Mouse (Mus musculus): ENCODE data around the gene Tesc.

GRCm38 (mm10) chr5:118086956-118087355, 59.4 kb downstream of the Tesc start:
- no peak for TF ChIP-seq CTCF (IDR thresholded peaks at IDR 0.05; ENCODE audit: insufficient read depth, low read depth, low read length)
- TF ChIP-seq POLR2A (IDR thresholded peaks at IDR 0.05; ENCODE audit: insufficient read depth, low read depth, low read length), result no peak

Data from olfactory bulb, adult 2 months (tissue).